Mouse (Mus musculus): Measurements from ENCODE around the gene G6pc3.

DNA sequence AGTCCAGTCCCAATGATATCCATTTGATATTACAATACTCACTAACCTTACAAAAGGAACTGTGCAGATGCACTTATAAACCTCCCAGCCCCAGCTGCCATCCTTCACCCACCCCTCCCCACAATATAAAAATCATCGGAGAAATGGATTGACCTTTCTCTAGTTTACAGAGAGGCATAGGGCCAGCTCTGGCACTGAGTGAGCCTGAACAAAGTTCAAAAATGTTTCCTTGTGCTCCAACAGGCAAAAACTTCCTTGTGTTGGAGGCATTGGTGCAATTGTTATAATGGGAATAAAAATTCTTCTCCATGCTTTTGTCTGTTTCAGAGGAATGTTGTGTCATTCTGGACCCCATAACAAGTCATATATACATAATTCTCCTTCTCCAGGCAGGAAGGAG is 3.2 kb upstream of the G6pc3 start:
- TF ChIP-seq CTCF (conservative IDR thresholded peaks at IDR 0.05 in 1 of 2, IDR thresholded peaks at IDR 0.05 in 1 of 2; ENCODE audit: low read depth in 2 of 2, low read length in 2 of 2) = no peak
- no peak for TF ChIP-seq ZNF384 (IDR thresholded peaks at IDR 0.05; ENCODE audit: low read depth, low read length)
- no peak for TF ChIP-seq POLR2A (IDR thresholded peaks at IDR 0.05; ENCODE audit: low read depth, low read length)
- no peak for TF ChIP-seq RAD21 (IDR thresholded peaks at IDR 0.05; ENCODE audit: low read depth, low read length)
- TF ChIP-seq ZKSCAN1 (IDR thresholded peaks at IDR 0.05; ENCODE audit: borderline replicate concordance, low read depth, low read length) = no peak
- no peak for TF ChIP-seq TCF12 (IDR thresholded peaks at IDR 0.05; ENCODE audit: low read depth, low read length)
- no peak for TF ChIP-seq MAFK (IDR thresholded peaks at IDR 0.05; ENCODE audit: insufficient replicate concordance, low read length)
- no peak for TF ChIP-seq MYC (IDR thresholded peaks at IDR 0.05; ENCODE audit: low read depth, low read length)
- no peak for TF ChIP-seq USF1 (IDR thresholded peaks at IDR 0.05; ENCODE audit: low read depth, low read length)
- TF ChIP-seq BHLHE40 (IDR thresholded peaks at IDR 0.05; ENCODE audit: low read depth, low read length) = no peak

Measured in CH12.LX (cell line).